Mouse (Mus musculus) urinary bladder, postnatal 36 days (tissue): ENCODE results near the gene Ggcx.
"Not testable (repeated sequence)": the region's sequence is repeated elsewhere in the genome, so short reads cannot be mapped to it uniquely, and the experiment has no call there.

Source experiments
- DNase-seq, 2 experiments: peaks; one replicate each; pipeline ENCODE4 v3.0.0; 2022; ENCODE audit warnings: low spot score in 2 of 2, mixed read lengths in 1 of 2

Gene Ggcx

GRCm38 (mm10) chr6:72460036-72460801, 46.1 kb downstream of the Ggcx start:
- DNase-seq: no peak

GRCm38 (mm10) chr6:72462550-72463257, 48.6 kb downstream of the Ggcx start:
- DNase-seq: not testable (repeated sequence)

- DNase-seq: no peak
Observed at GRCm38 (mm10) chr6:72465361-72466157, 51.5 kb downstream of the Ggcx start.

- no peak for DNase-seq
Observed at GRCm38 (mm10) chr6:72466171-72466570, 52.1 kb downstream of the Ggcx start.

- DNase-seq: peak; percentile 23 to 71
Observed at GRCm38 (mm10) chr6:72473264-72474041, 59.3 kb downstream of the Ggcx start.

- DNase-seq: no peak
Observed at GRCm38 (mm10) chr6:72475221-72475985, 61.3 kb downstream of the Ggcx start.

- DNase-seq: no peak
Observed at GRCm38 (mm10) chr6:72476836-72477235, 62.7 kb downstream of the Ggcx start.

GRCm38 (mm10) chr6:72477621-72478020, 63.5 kb downstream of the Ggcx start:
- no peak for DNase-seq

- DNase-seq: not testable (repeated sequence)
Observed at GRCm38 (mm10) chr6:72478691-72479090, 64.6 kb downstream of the Ggcx start.

- DNase-seq: no peak
Observed at GRCm38 (mm10) chr6:72479645-72480421, 65.7 kb downstream of the Ggcx start.

- DNase-seq: no peak
Observed at GRCm38 (mm10) chr6:72480422-72480702, 66.3 kb downstream of the Ggcx start.
